Mouse (Mus musculus): ENCODE results near the gene Pmpca.

DNA sequence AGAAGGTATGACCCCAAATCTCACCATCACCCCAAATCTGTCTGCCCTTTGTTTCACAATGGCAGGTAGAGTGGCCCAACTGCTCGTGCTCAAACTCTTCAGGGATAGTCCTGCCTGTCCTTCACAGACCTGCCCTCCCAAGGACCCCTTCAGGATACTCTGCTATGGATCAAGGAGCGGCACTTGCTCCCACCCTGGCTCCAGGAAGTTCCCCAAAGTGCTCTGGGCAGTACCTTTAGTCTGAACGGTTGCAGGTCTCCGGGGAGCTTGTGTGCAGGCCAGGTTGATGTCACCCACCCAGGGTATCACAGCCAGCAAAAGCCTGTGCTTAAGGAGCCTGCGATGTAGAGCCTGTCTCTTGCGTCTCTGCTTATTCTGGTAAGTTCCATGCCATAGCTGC lies 21.2 kb upstream of the Pmpca start:
- TF ChIP-seq CTCF (IDR thresholded peaks at IDR 0.05; ENCODE audit: low read depth) (no peak), EP300 (IDR thresholded peaks at IDR 0.05; ENCODE audit: low read depth) (no peak)
